Mouse (Mus musculus) MEL (cell line): ENCODE results near the gene Sh3d19. TPM values are rescaled to one million over a fixed set of nuclear protein-coding genes. Genes with fewer than 3 reads are reported as not detected.

ENCODE experiments used
- DNase-seq: peaks from one replicate; pipeline ENCODE4 v3.0.0; 2011; ENCODE audit warnings: low read depth, low spot score
- H3K27ac ChIP-seq: 2 replicates; pipeline ENCODE4 v1.5.1; 2012; ENCODE audit warnings: low read depth, mild to moderate bottlenecking, control low read depth, low read length, moderate library complexity; ENCODE audit not compliant: control insufficient read depth
- H3K27me3 ChIP-seq, 2 experiments: fragments of 150-350 bp in 1 of 2; sonication (generic) in 1 of 2; 2 replicates each; pipeline ENCODE4 v1.6.1; 2012; ENCODE audit warnings: low read length in 2 of 2, mild to moderate bottlenecking in 2 of 2, improper control_type of control experiment in 1 of 2, moderate library complexity in 1 of 2; ENCODE audit not compliant: insufficient read depth in 2 of 2, control insufficient read depth in 1 of 2
- H3K36me3 ChIP-seq, 2 experiments: 2 replicates each; pipeline ENCODE4 v1.6.1; 2012 to 2014; ENCODE audit warnings: low read length in 2 of 2, improper control_type of control experiment in 1 of 2, inconsistent platforms in 1 of 2, mild to moderate bottlenecking in 1 of 2; ENCODE audit not compliant: insufficient read depth in 2 of 2, control insufficient read depth in 1 of 2
- H3K4me1 ChIP-seq, 2 experiments: fragments of 150-350 bp in 1 of 2; sonication (generic) in 1 of 2; 2 replicates each; pipeline ENCODE4 v1.6.1; 2012; ENCODE audit warnings: low read length in 2 of 2, improper control_type of control experiment in 1 of 2, mild to moderate bottlenecking in 1 of 2; ENCODE audit not compliant: insufficient read depth in 2 of 2, control insufficient read depth in 1 of 2
- H3K4me3 ChIP-seq, 2 experiments: fragments of 150-350 bp in 1 of 2; sonication (generic) in 1 of 2; 2 replicates each; pipeline ENCODE4 v1.5.1; 2012; ENCODE audit warnings: low read depth in 2 of 2, low read length in 2 of 2, mild to moderate bottlenecking in 2 of 2, moderate library complexity in 2 of 2, control low read depth in 1 of 2, improper control_type of control experiment in 1 of 2; ENCODE audit not compliant: control insufficient read depth in 1 of 2, insufficient read depth in 1 of 2
- H3K79me2 ChIP-seq: 2 replicates; pipeline ENCODE4 v1.6.1; 2012; ENCODE audit warnings: mild to moderate bottlenecking, low read length, moderate library complexity; ENCODE audit not compliant: control insufficient read depth, poor library complexity, insufficient read depth
- H3K9ac ChIP-seq: 2 replicates; pipeline ENCODE4 v1.6.1; 2012; ENCODE audit warnings: low read depth, mild to moderate bottlenecking, control low read depth, low read length, moderate library complexity; ENCODE audit not compliant: control insufficient read depth, poor library complexity, severe bottlenecking
- H3K9me3 ChIP-seq: fragments of 150-350 bp; sonication (generic); replicated peaks from 2 replicates; pipeline ENCODE4 v1.6.1; 2012; ENCODE audit warnings: mild to moderate bottlenecking, low read length, improper control_type of control experiment, moderate library complexity; ENCODE audit not compliant: insufficient read depth
- BHLHE40 ChIP-seq: IDR thresholded peaks from 2 replicates; pipeline ENCODE4 v1.6.1; 2012; ENCODE audit warnings: low read depth, mild to moderate bottlenecking, inconsistent platforms, low read length, improper control_type of control experiment, borderline replicate concordance
- CHD2 ChIP-seq: IDR thresholded peaks from 2 replicates; pipeline ENCODE4 v1.6.1; 2011; ENCODE audit warnings: low read length, improper control_type of control experiment
- CTCF ChIP-seq, 3 experiments: IDR thresholded peaks in 2 of 3; conservative IDR thresholded peaks in 1 of 3; 2 replicates each; pipeline ENCODE4 v1.5.1; 2011 to 2012; ENCODE audit warnings: low read length in 3 of 3, low read depth in 2 of 3, mild to moderate bottlenecking in 2 of 3, improper control_type of control experiment in 1 of 3, inconsistent platforms in 1 of 3, mixed read lengths in 1 of 3, moderate library complexity in 1 of 3; ENCODE audit not compliant: control insufficient read depth in 1 of 3, insufficient read depth in 1 of 3, poor library complexity in 1 of 3, severe bottlenecking in 1 of 3
- E2F4 ChIP-seq: IDR thresholded peaks from 2 replicates; pipeline ENCODE4 v1.6.1; 2011; ENCODE audit warnings: low read depth, low read length, improper control_type of control experiment, borderline replicate concordance
- ELF1 ChIP-seq: IDR thresholded peaks from 2 replicates; pipeline ENCODE4 v1.6.1; 2014; ENCODE audit warnings: low read depth, mild to moderate bottlenecking, inconsistent platforms, low read length, improper control_type of control experiment, moderate library complexity
- ETS1 ChIP-seq: IDR thresholded peaks from 2 replicates; pipeline ENCODE4 v1.6.1; 2012; ENCODE audit warnings: low read depth, mild to moderate bottlenecking, inconsistent platforms, low read length, improper control_type of control experiment, moderate library complexity
- GABPA ChIP-seq: IDR thresholded peaks from 2 replicates; pipeline ENCODE4 v1.6.1; 2012; ENCODE audit warnings: low read depth, mild to moderate bottlenecking, inconsistent platforms, low read length, improper control_type of control experiment, moderate library complexity
- GATA1 ChIP-seq: IDR thresholded peaks from 2 replicates; pipeline ENCODE4 v1.6.1; 2011; ENCODE audit warnings: low read depth, low read length, improper control_type of control experiment
- HCFC1 ChIP-seq: IDR thresholded peaks from 2 replicates; pipeline ENCODE4 v1.6.1; 2012; ENCODE audit warnings: low read depth, mild to moderate bottlenecking, inconsistent platforms, low read length, improper control_type of control experiment, moderate library complexity
- MAZ ChIP-seq: IDR thresholded peaks from 2 replicates; pipeline ENCODE4 v1.6.1; 2012; ENCODE audit warnings: low read depth, mild to moderate bottlenecking, inconsistent platforms, low read length, improper control_type of control experiment
- MYC ChIP-seq: IDR thresholded peaks from 2 replicates; pipeline ENCODE4 v1.6.1; 2011; ENCODE audit warnings: low read depth, mild to moderate bottlenecking, low read length, improper control_type of control experiment, moderate library complexity
- NRF1 ChIP-seq: IDR thresholded peaks from 2 replicates; pipeline ENCODE4 v1.6.1; 2014; ENCODE audit warnings: low read depth, mild to moderate bottlenecking, inconsistent platforms, low read length, improper control_type of control experiment, moderate library complexity; ENCODE audit not compliant: poor library complexity, insufficient read depth, severe bottlenecking
- POLR2AphosphoS2 ChIP-seq: IDR thresholded peaks from 2 replicates; pipeline ENCODE4 v1.6.1; 2011; ENCODE audit warnings: low read length, improper control_type of control experiment
- POLR2AphosphoS5 ChIP-seq: IDR thresholded peaks from 2 replicates; pipeline ENCODE4 v1.6.1; 2012; ENCODE audit warnings: low read depth, borderline replicate concordance, mild to moderate bottlenecking, inconsistent platforms, low read length, moderate library complexity, mixed read lengths
- RCOR1 ChIP-seq: IDR thresholded peaks from 2 replicates; pipeline ENCODE4 v1.6.1; 2012; ENCODE audit warnings: low read depth, mild to moderate bottlenecking, inconsistent platforms, low read length, improper control_type of control experiment
- SIN3A ChIP-seq: IDR thresholded peaks from 2 replicates; pipeline ENCODE4 v1.6.1; 2012; ENCODE audit warnings: low read length, improper control_type of control experiment, inconsistent platforms
- TBP ChIP-seq: IDR thresholded peaks from 2 replicates; pipeline ENCODE4 v1.8.0; 2011; ENCODE audit warnings: low read depth, low read length, improper control_type of control experiment
- TCF12 ChIP-seq: IDR thresholded peaks from 2 replicates; pipeline ENCODE4 v1.6.1; 2014; ENCODE audit warnings: low read depth, mild to moderate bottlenecking, inconsistent platforms, low read length, improper control_type of control experiment, moderate library complexity
- USF1 ChIP-seq: IDR thresholded peaks from 2 replicates; pipeline ENCODE4 v1.6.1; 2014; ENCODE audit warnings: low read depth, mild to moderate bottlenecking, inconsistent platforms, low read length, improper control_type of control experiment, moderate library complexity
- USF2 ChIP-seq, 2 experiments: IDR thresholded peaks; 2 replicates each; pipeline ENCODE4 v1.6.1; 2011 to 2012; ENCODE audit warnings: improper control_type of control experiment in 2 of 2, low read length in 2 of 2, borderline replicate concordance in 1 of 2, inconsistent platforms in 1 of 2, low read depth in 1 of 2, mild to moderate bottlenecking in 1 of 2; ENCODE audit not compliant: insufficient read depth in 1 of 2
- ZC3H11A ChIP-seq: IDR thresholded peaks from 2 replicates; pipeline ENCODE4 v1.6.1; 2012; ENCODE audit warnings: low read depth, mild to moderate bottlenecking, inconsistent platforms, low read length, improper control_type of control experiment
- ZKSCAN1 ChIP-seq: IDR thresholded peaks from 2 replicates; pipeline ENCODE4 v1.6.1; 2012; ENCODE audit warnings: low read depth, mild to moderate bottlenecking, inconsistent platforms, low read length, improper control_type of control experiment, moderate library complexity
- ZNF384 ChIP-seq: IDR thresholded peaks from 2 replicates; pipeline ENCODE4 v1.6.1; 2012; ENCODE audit warnings: low read depth, mild to moderate bottlenecking, inconsistent platforms, low read length, improper control_type of control experiment
- polyA plus RNA-seq, 2 experiments: library from polyadenylated mRNA; stranded (reverse) in 1 of 2; unstranded in 1 of 2; fragments of >175 nt in 1 of 2; fragments of >200 nt in 1 of 2; gene quantifications; 2 replicates each; pipeline versions ENCODE4 v1.2.1 to v1.2.4; 2012; ENCODE audit warnings: low replicate concordance in 2 of 2, low read depth in 1 of 2; ENCODE audit not compliant: insufficient read length in 2 of 2, insufficient read depth in 1 of 2, missing spikeins in 1 of 2
- total RNA-seq: library from RNA; depleted of rRNA; stranded (reverse); fragments of 300-350 nt; gene quantifications from 2 replicates; pipeline ENCODE4 v1.2.3, GENCODE M21; 2012

Sh3d19 gene
- total and polyA plus RNA-seq, 3 experiments, result 2.2 to 4.8 TPM; not detected in 1

DNA sequence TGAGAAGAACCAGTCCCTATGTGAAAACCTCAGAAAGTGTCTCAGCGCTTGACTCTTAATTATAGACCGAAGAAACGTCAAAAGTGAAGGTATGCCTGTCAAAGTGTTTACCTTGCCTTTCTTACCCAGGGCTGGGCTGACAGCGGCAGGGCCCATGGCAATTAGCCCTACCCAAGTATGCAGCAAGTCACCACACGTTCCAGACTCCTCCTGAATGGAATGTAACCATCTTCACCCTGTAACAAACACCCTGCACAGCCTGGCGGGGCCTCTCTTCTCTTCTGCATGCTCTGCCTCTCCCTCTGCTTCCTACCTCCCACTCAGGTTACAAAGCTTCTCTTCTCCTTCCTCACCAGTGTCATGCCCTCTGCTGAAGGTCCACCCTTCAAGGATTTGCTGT, 39.0 kb upstream of the Sh3d19 start:
- no peaks in the 10 kb centered on the region for H3K9me3 ChIP-seq
- H3K27ac ChIP-seq, result no peak overlapping the region
- H3K4me1 ChIP-seq, result no peaks in the 10 kb centered on the region
- H3K9ac ChIP-seq, result no peak overlapping the region
- no peaks in the 10 kb centered on the region for H3K79me2 ChIP-seq
- no peak overlapping the region for H3K4me3 ChIP-seq
- no peak for TF ChIP-seq NRF1
- TF ChIP-seq BHLHE40, result no peak
- no peak for TF ChIP-seq TBP
- TF ChIP-seq ELF1, result no peak
- no peak for TF ChIP-seq ZNF384
- TF ChIP-seq HCFC1, result no peak
- no peak for TF ChIP-seq CTCF (IDR thresholded peaks at IDR 0.05 in 2 of 3, conservative IDR thresholded peaks at IDR 0.05 in 1 of 3; ENCODE audit: control insufficient read depth in 1 of 3, insufficient read depth in 1 of 3, low read depth in 2 of 3, low read length in 3 of 3, poor library complexity in 1 of 3, severe bottlenecking in 1 of 3)
- TF ChIP-seq SIN3A, result no peak
- TF ChIP-seq MAZ, result no peak
- TF ChIP-seq MYC, result no peak
- TF ChIP-seq ETS1, result no peak
- no peak for TF ChIP-seq RCOR1
- TF ChIP-seq ZKSCAN1, result no peak
- TF ChIP-seq GABPA, result no peak
- no peak for TF ChIP-seq CHD2
- TF ChIP-seq GATA1, result no peak
- TF ChIP-seq TCF12, result no peak
- no peak for TF ChIP-seq E2F4
- TF ChIP-seq POLR2AphosphoS2, result no peak
- H3K36me3 ChIP-seq, result no peaks in the 10 kb centered on the region
- H3K27me3 ChIP-seq, result no peaks in the 10 kb centered on the region
- no peak for DNase-seq

DNA sequence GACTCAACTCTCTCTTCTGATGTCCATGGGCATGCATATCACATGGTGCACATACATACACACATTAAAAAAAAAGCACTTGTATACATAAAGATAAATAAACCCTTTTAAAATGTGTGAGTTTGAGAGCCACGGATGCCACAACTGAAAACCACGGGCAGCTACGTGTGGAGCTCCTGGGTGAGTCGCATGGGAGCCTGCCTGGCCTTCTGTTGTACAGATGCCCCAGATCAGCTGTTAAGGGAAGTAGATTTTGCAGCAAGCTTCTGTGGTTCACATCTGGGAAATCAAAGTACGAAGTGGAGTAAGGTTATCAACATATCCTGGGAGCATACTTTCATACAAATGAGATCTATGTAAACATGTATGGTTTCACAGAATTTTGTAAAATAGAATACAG, 37.3 kb upstream of the Sh3d19 start:
- Histone ChIP-seq H3K27ac (no peak overlapping the region), H3K27me3 (no peaks in the 10 kb centered on the region), H3K4me3 (no peak overlapping the region), H3K9me3 (no peaks in the 10 kb centered on the region), H3K79me2 (no peaks in the 10 kb centered on the region), H3K4me1 (no peaks in the 10 kb centered on the region), H3K9ac (no peak overlapping the region), H3K36me3 (no peaks in the 10 kb centered on the region)
- DNase-seq, result no peak
- no peak for TF ChIP-seq CTCF (IDR thresholded peaks at IDR 0.05 in 2 of 3, conservative IDR thresholded peaks at IDR 0.05 in 1 of 3; ENCODE audit: control insufficient read depth in 1 of 3, insufficient read depth in 1 of 3, low read depth in 2 of 3, low read length in 3 of 3, poor library complexity in 1 of 3, severe bottlenecking in 1 of 3)
- TF ChIP-seq MYC, result no peak
- TF ChIP-seq SIN3A, result no peak
- TF ChIP-seq POLR2AphosphoS2, result no peak
- TF ChIP-seq GABPA, result no peak
- TF ChIP-seq ZC3H11A, result no peak
- TF ChIP-seq ZNF384, result no peak
- no peak for TF ChIP-seq ETS1
- no peak for TF ChIP-seq USF2 (IDR thresholded peaks at IDR 0.05; ENCODE audit: borderline replicate concordance in 1 of 2, insufficient read depth in 1 of 2, low read depth in 1 of 2, low read length in 2 of 2)
- TF ChIP-seq POLR2AphosphoS5, result no peak
- TF ChIP-seq USF1, result no peak
- no peak for TF ChIP-seq ELF1
